Mouse (Mus musculus) CH12.LX (cell line): ENCODE results near the gene Syt8.

Experiments used
- CTCF ChIP-seq, 2 experiments: IDR thresholded peaks in 1 of 2; conservative IDR thresholded peaks in 1 of 2; 2 replicates each; pipeline ENCODE4 v1.5.1; 2011 to 2012; ENCODE audit warnings: low read depth in 2 of 2, low read length in 2 of 2, improper control_type of control experiment in 1 of 2, inconsistent platforms in 1 of 2, mild to moderate bottlenecking in 1 of 2, moderate library complexity in 1 of 2
- JUND ChIP-seq: conservative IDR thresholded peaks from 2 replicates; pipeline ENCODE4 v1.6.1; 2011; ENCODE audit warnings: low read depth, low read length, improper control_type of control experiment
- MAZ ChIP-seq: IDR thresholded peaks from 2 replicates; pipeline ENCODE4 v1.6.1; 2012; ENCODE audit warnings: low read depth, mild to moderate bottlenecking, inconsistent platforms, low read length, improper control_type of control experiment, moderate library complexity
- MYC ChIP-seq: IDR thresholded peaks from 2 replicates; pipeline ENCODE4 v1.6.1; 2011; ENCODE audit warnings: low read depth, mild to moderate bottlenecking, improper control_type of control experiment, low read length
- POLR2A ChIP-seq: IDR thresholded peaks from 2 replicates; pipeline ENCODE4 v1.6.1; 2011; ENCODE audit warnings: low read depth, mild to moderate bottlenecking, improper control_type of control experiment, low read length
- POLR2AphosphoS2 ChIP-seq: IDR thresholded peaks from 2 replicates; pipeline ENCODE4 v1.6.1; 2011; ENCODE audit warnings: low read depth, low read length, improper control_type of control experiment
- SMC3 ChIP-seq: IDR thresholded peaks from 2 replicates; pipeline ENCODE4 v1.6.1; 2011; ENCODE audit warnings: low read depth, low read length, improper control_type of control experiment
- TCF12 ChIP-seq: IDR thresholded peaks from 2 replicates; pipeline ENCODE4 v1.6.1; 2014; ENCODE audit warnings: low read depth, mild to moderate bottlenecking, inconsistent platforms, low read length, improper control_type of control experiment
- UBTF ChIP-seq: IDR thresholded peaks from 2 replicates; pipeline ENCODE4 v1.6.1; 2012; ENCODE audit warnings: low read depth, mild to moderate bottlenecking, inconsistent platforms, low read length, improper control_type of control experiment, moderate library complexity
- USF1 ChIP-seq: IDR thresholded peaks from 2 replicates; pipeline ENCODE4 v1.6.1; 2014; ENCODE audit warnings: low read depth, mild to moderate bottlenecking, inconsistent platforms, low read length, improper control_type of control experiment
- ZMIZ1 ChIP-seq: IDR thresholded peaks from 2 replicates; pipeline ENCODE4 v1.6.1; 2012; ENCODE audit warnings: low read depth, mild to moderate bottlenecking, inconsistent platforms, low read length, improper control_type of control experiment

- TF ChIP-seq CTCF (conservative IDR thresholded peaks at IDR 0.05 in 1 of 2, IDR thresholded peaks at IDR 0.05 in 1 of 2; ENCODE audit: low read depth in 2 of 2, low read length in 2 of 2) (no peak), USF1 (no peak), JUND (no peak), SMC3 (no peak), MAZ (no peak), POLR2AphosphoS2 (no peak), POLR2A (no peak), UBTF (no peak), TCF12 (no peak), ZMIZ1 (no peak), MYC (no peak)
Measured at GRCm38 (mm10) chr7:142479886-142480285, 45.2 kb downstream of the Syt8 start.
